In the genomic region with DNA sequence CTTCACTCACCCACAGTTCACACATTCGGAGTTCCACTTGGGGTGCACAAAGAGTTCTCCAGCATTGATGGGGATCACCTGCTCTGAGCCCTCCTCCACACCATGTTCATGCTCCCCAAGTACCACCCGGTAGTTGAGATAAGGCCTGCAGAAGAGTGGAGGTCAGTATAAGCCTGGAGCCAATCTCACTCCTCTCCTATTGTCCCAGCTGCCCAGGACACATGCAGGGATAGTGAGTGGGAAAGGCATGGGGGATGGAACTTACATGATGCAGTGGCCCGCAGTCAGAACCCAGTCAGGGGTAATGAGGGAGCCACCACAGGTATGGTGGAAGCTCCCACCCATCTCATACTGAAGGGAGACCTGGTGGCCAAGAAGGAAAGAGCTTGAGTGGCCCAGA, we compare ENCODE assay signal across 25 mouse cellular contexts. TPM values are rescaled to one million over a fixed set of nuclear protein-coding genes. Genes with fewer than 3 reads are reported as not detected.
"Had no signal": no experiment of that assay in that cellular context is flagged by ENCODE, and none has a peak within 500 bp of the region (broad histone marks: within the 10 kb centered on the region; RNA-seq: fewer than 3 reads in every experiment).

No protein-coding gene starts in this region.

- H3K27me3 ChIP-seq: neural tube, embryonic 13.5 days; neural tube, embryonic 15.5 days; stomach, embryonic 15.5 days had no signal

- H3K9ac ChIP-seq: neural tube, embryonic 13.5 days; neural tube, embryonic 15.5 days; stomach, embryonic 15.5 days had no signal

- H3K4me3 ChIP-seq: neural tube, embryonic 13.5 days; neural tube, embryonic 15.5 days; stomach, embryonic 15.5 days had no signal

- H3K27ac ChIP-seq: neural tube, embryonic 13.5 days; neural tube, embryonic 15.5 days; stomach, embryonic 15.5 days; stomach, postnatal 0 days had no signal

- H3K36me3 ChIP-seq: neural tube, embryonic 13.5 days; neural tube, embryonic 15.5 days; stomach, embryonic 15.5 days had no signal

- H3K4me1 ChIP-seq: neural tube, embryonic 13.5 days; neural tube, embryonic 15.5 days; stomach, embryonic 15.5 days had no signal

- DNase-seq: retina, postnatal 1 day; right cerebral cortex, adult 18-20 months; right cerebral cortex, postnatal 14 days; right cerebral cortex, postnatal 25 days; right cerebral cortex, postnatal 4 days; spleen, adult 18-20 months; thymus, adult 18-20 months; thymus, adult 2 months; thymus, postnatal 14 days; thymus, postnatal 25 days; thymus, postnatal 36 days; thymus, postnatal 4 days had no signal

RNA-seq across cellular contexts. Expression of a gene that starts 4.0 kb away (rescaled TPM):
- total RNA-seq: neutrophil, adult 5-6 weeks had no signal
- polyA plus RNA-seq: neural tube, embryonic 13.5 days; neural tube, embryonic 14.5 days; neural tube, embryonic 15.5 days; small intestine, adult 2 months; stomach, embryonic 14.5 days; stomach, postnatal 0 days; testis, adult 2 months; thymus, adult 2 months; thymus, postnatal 0 days; urinary bladder, adult 2 months had no signal

RNA-seq across cellular contexts. Expression of a gene that starts 24.8 kb away (rescaled TPM):
- total RNA-seq: neutrophil, adult 5-6 weeks had no signal
- polyA plus RNA-seq: neural tube, embryonic 13.5 days; neural tube, embryonic 14.5 days; neural tube, embryonic 15.5 days; stomach, embryonic 14.5 days; thymus, postnatal 0 days; urinary bladder, adult 2 months had no signal

RNA-seq across cellular contexts. Expression of a gene that starts 47.5 kb away (rescaled TPM):
- total RNA-seq: neutrophil, adult 5-6 weeks had no signal
- polyA plus RNA-seq: neural tube, embryonic 13.5 days; neural tube, embryonic 14.5 days; neural tube, embryonic 15.5 days; small intestine, adult 2 months; spleen, adult 2 months; stomach, embryonic 14.5 days; stomach, embryonic 15.5 days; stomach, embryonic 16.5 days; stomach, postnatal 0 days; thymus, postnatal 0 days; urinary bladder, adult 2 months had no signal
